Mouse (Mus musculus) ES-Bruce4 (cell line): ENCODE data around the gene Igsf9b. TPM values are rescaled to one million over a fixed set of nuclear protein-coding genes. Genes with fewer than 3 reads are reported as not detected.

ENCODE experiments used
- H3K27ac ChIP-seq: 2 replicates; pipeline ENCODE4 v1.5.1; 2012; ENCODE audit warnings: low read length, inconsistent platforms; ENCODE audit not compliant: insufficient read depth
- H3K27me3 ChIP-seq: 2 replicates; pipeline ENCODE4 v1.6.1; 2012; ENCODE audit warnings: mild to moderate bottlenecking, low read length, inconsistent platforms; ENCODE audit not compliant: control insufficient read depth, poor library complexity, insufficient read depth, severe bottlenecking
- H3K36me3 ChIP-seq: 2 replicates; pipeline ENCODE4 v1.6.1; 2012; ENCODE audit warnings: inconsistent platforms, mild to moderate bottlenecking, low read length, moderate library complexity; ENCODE audit not compliant: control insufficient read depth, poor library complexity, insufficient read depth, severe bottlenecking
- H3K4me1 ChIP-seq: one replicate; pipeline ENCODE4 v1.8.1; 2011; ENCODE audit warnings: low read length; ENCODE audit not compliant: control insufficient read depth, insufficient read depth
- H3K4me3 ChIP-seq: 2 replicates; pipeline ENCODE4 v1.5.1; 2011; ENCODE audit warnings: low read depth, mild to moderate bottlenecking, low read length
- H3K9ac ChIP-seq: 2 replicates; pipeline ENCODE4 v1.6.1; 2012; ENCODE audit warnings: low read depth, mild to moderate bottlenecking, inconsistent platforms; ENCODE audit not compliant: poor library complexity, severe bottlenecking
- H3K9me3 ChIP-seq: replicated peaks from 2 replicates; pipeline ENCODE4 v1.6.1; 2012; ENCODE audit warnings: mild to moderate bottlenecking, low read length, inconsistent platforms; ENCODE audit not compliant: control insufficient read depth, poor library complexity, insufficient read depth, severe bottlenecking
- CTCF ChIP-seq: IDR thresholded peaks from one replicate; pipeline ENCODE4 v1.8.1; 2011; ENCODE audit warnings: low read depth, low read length
- EP300 ChIP-seq: IDR thresholded peaks from 2 replicates; pipeline ENCODE4 v1.6.1; 2011; ENCODE audit warnings: low read depth, low read length; ENCODE audit not compliant: insufficient read depth
- POLR2A ChIP-seq: IDR thresholded peaks from one replicate; pipeline ENCODE4 v1.8.1; 2011; ENCODE audit warnings: low read length; ENCODE audit not compliant: insufficient read depth
- polyA plus RNA-seq: library from polyadenylated mRNA; stranded (reverse); fragments of >200 nt; gene quantifications from 2 replicates; pipeline ENCODE4 v1.2.4, GENCODE M21; 2011; ENCODE audit warnings: low read depth; ENCODE audit not compliant: missing spikeins, insufficient read depth, insufficient read length

The Igsf9b gene
- polyA plus RNA-seq, 1 experiment = 32.2 TPM

- TF ChIP-seq EP300 = no peak
- TF ChIP-seq CTCF = no peak
- TF ChIP-seq POLR2A = no peak
- H3K9me3 ChIP-seq = 0 out of 2 replicates have a peak, but pooled peaks cover 3% of the 10 kb centered on the region
- H3K27ac ChIP-seq = no peak overlapping the region
- no peaks in the 10 kb centered on the region for H3K4me1 ChIP-seq
- H3K9ac ChIP-seq = no peak overlapping the region
- H3K36me3 ChIP-seq = no peaks in the 10 kb centered on the region
- H3K27me3 ChIP-seq = no peaks in the 10 kb centered on the region
- no peak overlapping the region for H3K4me3 ChIP-seq
Measured at GRCm38 (mm10) chr9:27386951-27387350, 87.9 kb downstream of the Igsf9b start.

- Histone ChIP-seq H3K27me3 (no peaks in the 10 kb centered on the region), H3K9me3 (no peaks in the 10 kb centered on the region), H3K27ac (no peak within 1 kb of the TSS), H3K4me1 (no peaks in the 10 kb centered on the region), H3K9ac (no peak within 1 kb of the TSS), H3K4me3 (no peak within 1 kb of the TSS), H3K36me3 (no peaks in the 10 kb centered on the region)
- TF ChIP-seq EP300 (no peak), POLR2A (no peak), CTCF (no peak)
Measured at GRCm38 (mm10) chr9:27396500-27396899, 97.5 kb downstream of the Igsf9b start, which contains the start of gene Spata19. TSS of gene Spata19 (plus strand) at chr9:27396800.

- no peak overlapping the region for H3K27ac ChIP-seq
- H3K4me3 ChIP-seq = no peak overlapping the region
- TF ChIP-seq EP300 (no peak), CTCF (no peak), POLR2A (no peak)
- no peaks in the 10 kb centered on the region for H3K27me3 ChIP-seq
- H3K9me3 ChIP-seq = no peaks in the 10 kb centered on the region
- no peaks in the 10 kb centered on the region for H3K36me3 ChIP-seq
- no peaks in the 10 kb centered on the region for H3K4me1 ChIP-seq
- H3K9ac ChIP-seq = no peak overlapping the region
Measured at GRCm38 (mm10) chr9:27401169-27401568, 102.2 kb downstream of the Igsf9b start.

Other genes starting within 250 kb of the Igsf9b start
- 8.6 and 9.4 TPM in 2 replicates for gene Jam3, start 143.8 kb upstream of the Igsf9b start, polyA plus RNA-seq
- not detected in 2 replicates for gene Spata19, start 97.6 kb downstream of the Igsf9b start, polyA plus RNA-seq